8 mouse cellular contexts compared by ENCODE assay signal in the genomic region with DNA sequence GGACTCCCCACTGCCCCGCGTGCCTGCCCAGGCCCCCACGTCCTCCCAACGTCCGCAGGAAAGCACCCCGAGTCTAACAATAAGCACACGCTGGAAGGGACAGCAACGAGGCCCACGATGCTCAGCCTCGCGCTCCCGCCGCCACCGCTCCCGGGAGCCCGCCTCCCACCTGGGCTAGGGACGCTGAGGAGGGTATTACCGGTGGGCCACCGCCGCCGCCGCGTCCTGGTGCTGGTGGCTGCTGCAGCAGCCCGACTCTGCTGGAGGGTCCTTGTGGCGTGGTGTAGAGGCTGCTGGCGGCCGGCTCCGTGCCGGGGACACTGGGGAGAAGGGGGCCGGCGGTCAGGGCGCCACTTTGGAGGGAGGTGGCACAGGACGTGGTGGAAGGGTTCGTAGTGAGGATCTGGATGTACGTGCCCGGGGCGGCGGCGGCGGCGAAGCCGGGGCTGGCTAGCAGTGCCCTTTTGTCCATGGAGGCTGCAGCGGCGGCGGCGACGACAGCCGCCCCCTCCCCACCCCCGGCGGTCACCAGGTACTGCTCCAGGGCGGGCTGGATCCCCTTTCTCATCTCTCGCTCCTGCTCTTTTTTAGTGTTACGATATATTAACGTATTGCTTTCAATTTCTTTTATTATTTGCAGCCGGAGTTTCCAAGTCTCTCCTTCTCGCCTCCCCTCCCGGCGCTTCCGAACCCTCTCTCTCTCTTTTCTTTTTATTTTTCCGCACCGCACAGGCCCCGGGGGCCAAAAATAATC. TPM values are rescaled to one million over a fixed set of nuclear protein-coding genes. Genes with fewer than 3 reads are reported as not detected.
DNase-seq lines count a peak whose midpoint lies in the region; ATAC-seq and TF ChIP-seq lines count a peak whose summit lies in the region.

No protein-coding gene starts in this region.

- H3K27ac ChIP-seq in intestine, postnatal 0 days (ENCODE audit: low read depth, low read length): peak overlapping the region; percentile 91
- peak overlapping the region; percentile 99 for H3K27ac ChIP-seq in limb, embryonic 12.5 days
- H3K27ac ChIP-seq in midbrain, postnatal 0 days (ENCODE audit: low read depth, low read length): peak overlapping the region; percentile 95
- H3K27ac ChIP-seq in stomach, embryonic 16.5 days (ENCODE audit: low read length): peak overlapping the region; percentile 97

- DNase-seq in CD4-positive, CD25-positive, alpha-beta regulatory T cell, adult 2 months (ENCODE audit: low read depth, low spot score): peak; percentile 52
- DNase-seq in cerebellum, postnatal 14 days: peak; percentile 51 to 53
- peak; percentile 25 for DNase-seq in gastrocnemius, postnatal 25 days
- peak; percentile 2 for DNase-seq in midbrain, postnatal 0 days (ENCODE audit: low spot score)

- TF ChIP-seq CTCF in intestine, postnatal 0 days (IDR thresholded peaks at IDR 0.05; ENCODE audit: low read depth): no peak
- no peak for TF ChIP-seq CTCF in midbrain, postnatal 0 days (IDR thresholded peaks at IDR 0.05)

- no peaks in the 10 kb centered on the region for H3K36me3 ChIP-seq in intestine, postnatal 0 days (ENCODE audit: control insufficient read depth, insufficient read depth)
- H3K36me3 ChIP-seq in limb, embryonic 12.5 days: no peaks in the 10 kb centered on the region
- H3K36me3 ChIP-seq in midbrain, postnatal 0 days (ENCODE audit: insufficient read depth, low read length): no peaks in the 10 kb centered on the region
- H3K36me3 ChIP-seq in stomach, embryonic 16.5 days (ENCODE audit: control insufficient read depth, insufficient read depth, low read length): no peaks in the 10 kb centered on the region

- no peaks in the 10 kb centered on the region for H3K9me3 ChIP-seq in intestine, postnatal 0 days (ENCODE audit: control insufficient read depth)
- H3K9me3 ChIP-seq in limb, embryonic 12.5 days: no peaks in the 10 kb centered on the region
- no peaks in the 10 kb centered on the region for H3K9me3 ChIP-seq in midbrain, postnatal 0 days (ENCODE audit: low read length)
- no peaks in the 10 kb centered on the region for H3K9me3 ChIP-seq in stomach, embryonic 16.5 days (replicated peaks; ENCODE audit: control insufficient read depth, low read length)

- H3K27me3 ChIP-seq in intestine, postnatal 0 days (replicated peaks; ENCODE audit: control insufficient read depth, insufficient read depth, low read length): no peaks in the 10 kb centered on the region
- no peaks in the 10 kb centered on the region for H3K27me3 ChIP-seq in limb, embryonic 12.5 days
- no peaks in the 10 kb centered on the region for H3K27me3 ChIP-seq in midbrain, postnatal 0 days (ENCODE audit: insufficient read depth, low read length)
- H3K27me3 ChIP-seq in stomach, embryonic 16.5 days (ENCODE audit: control insufficient read depth, insufficient read depth, low read length): no peaks in the 10 kb centered on the region

- H3K9ac ChIP-seq in intestine, postnatal 0 days (ENCODE audit: low read depth, low read length): peak overlapping the region; percentile 91
- H3K9ac ChIP-seq in limb, embryonic 12.5 days (replicated peaks): peak overlapping the region; percentile 99
- peak overlapping the region; percentile 91 for H3K9ac ChIP-seq in midbrain, postnatal 0 days (replicated peaks; ENCODE audit: low read length, poor library complexity, severe bottlenecking)
- H3K9ac ChIP-seq in stomach, embryonic 16.5 days (ENCODE audit: low read length): peak overlapping the region; percentile 100

- peak overlapping the region; percentile 99 for H3K4me2 ChIP-seq in intestine, postnatal 0 days (replicated peaks; ENCODE audit: low read depth)
- peak overlapping the region; percentile 76 for H3K4me2 ChIP-seq in limb, embryonic 12.5 days
- H3K4me2 ChIP-seq in midbrain, postnatal 0 days (ENCODE audit: low read depth, low read length, poor library complexity, severe bottlenecking): peak overlapping the region; percentile 100
- peak overlapping the region; percentile 74 for H3K4me2 ChIP-seq in stomach, embryonic 16.5 days (ENCODE audit: low read depth, low read length)

- WGBS in intestine, postnatal 0 days: under 1% methylated on average over 45 of the region's 62 CpGs
- under 1% methylated on average over 60 of the region's 62 CpGs for WGBS in limb, embryonic 12.5 days
- under 1% methylated on average over 41 of the region's 62 CpGs for WGBS in midbrain, postnatal 0 days
- WGBS in stomach, embryonic 16.5 days: under 1% methylated on average over 56 of the region's 62 CpGs

- peak overlapping the region; percentile 94 for H3K4me3 ChIP-seq in intestine, postnatal 0 days (ENCODE audit: low read depth, low read length)
- H3K4me3 ChIP-seq in limb, embryonic 12.5 days (replicated peaks): peak overlapping the region; percentile 93
- H3K4me3 ChIP-seq in midbrain, postnatal 0 days (ENCODE audit: low read depth, low read length): peak overlapping the region; percentile 95
- H3K4me3 ChIP-seq in stomach, embryonic 16.5 days (replicated peaks; ENCODE audit: low read length): peak overlapping the region; percentile 97

- H3K4me1 ChIP-seq in intestine, postnatal 0 days (replicated peaks; ENCODE audit: control insufficient read depth, insufficient read depth, low read length): 0 out of 2 replicates have a peak, but pooled peaks cover 2% of the 10 kb centered on the region
- peaks cover 23% of the 10 kb centered on the region for H3K4me1 ChIP-seq in limb, embryonic 12.5 days (replicated peaks)
- H3K4me1 ChIP-seq in midbrain, postnatal 0 days (ENCODE audit: insufficient read depth, low read length): no peaks in the 10 kb centered on the region
- peaks cover 7% of the 10 kb centered on the region; the same call in 1 of the 2 replicates for H3K4me1 ChIP-seq in stomach, embryonic 16.5 days (ENCODE audit: control insufficient read depth, insufficient read depth, low read length)

- ATAC-seq in CD4-positive, CD25-positive, alpha-beta regulatory T cell, adult 4 months: no peak
- no peak for ATAC-seq in intestine, postnatal 0 days
- no peak for ATAC-seq in limb, embryonic 12.5 days (ENCODE audit: insufficient number of reproducible peaks, insufficient read depth, low FRiP score, low TSS enrichment, low read depth)
- ATAC-seq in midbrain, postnatal 0 days (ENCODE audit: low FRiP score): peak; percentile 1; the same call in 1 of the 2 replicates
- no peak for ATAC-seq in stomach, embryonic 16.5 days (ENCODE audit: insufficient read depth, low FRiP score)

RNA-seq across cellular contexts. Expression of a gene that starts 0.6 kb away (rescaled TPM):
- polyA plus RNA-seq in CD4-positive, CD25-positive, alpha-beta regulatory T cell, adult 4 months (2017; shearing (Covaris generic)): 1 to 10 TPM; 2.8 to 3.8 TPM
- 10 to 100 TPM in 1 of 2 experiments, 1 to 10 TPM in 1; 7.8 to 10.2 TPM for total RNA-seq in gastrocnemius, postnatal 25 days (2021)
- polyA plus RNA-seq in intestine, postnatal 0 days (2015; fragmentation: Nextera tagmentation; extraction: Ambion mirVana): 4.2 and 4.4 TPM in 2 replicates
- polyA plus RNA-seq in limb, embryonic 12.5 days (2016; fragmentation: Nextera tagmentation; extraction: Ambion mirVana): 20.5 and 22.5 TPM in 2 replicates
- 8.7 and 9.2 TPM in 2 replicates for total RNA-seq in midbrain, postnatal 0 days (2014; rRNA removed)
- 2.9 and 3.3 TPM in 2 replicates for polyA plus RNA-seq in midbrain, postnatal 0 days (2015; fragmentation: Nextera tagmentation; extraction: Ambion mirVana)
- polyA plus RNA-seq in stomach, embryonic 16.5 days (2015; fragmentation: Nextera tagmentation; extraction: Ambion mirVana): 7.0 and 7.5 TPM in 2 replicates

Comparison
In these comparisons a context has a peak if more than half of its experiments do, and no peak if none do; other contexts are left out.
1. DNase-seq: peak in every context shown above with its lines; median percentile 52 in CD4-positive, CD25-positive, alpha-beta regulatory T cell, adult 2 months; 52 in cerebellum, postnatal 14 days; 25 in gastrocnemius, postnatal 25 days; 2 in midbrain, postnatal 0 days.